Comparison of ENCODE assay signal across 8 mouse cellular contexts in genomic region chr15:89180571-89181229, GRCm38 (mm10). TPM values are rescaled to one million over a fixed set of nuclear protein-coding genes. Genes with fewer than 3 reads are reported as not detected.
A peak's percentile ranks its signal among the peaks of the same experiment; 100 is the strongest.
DNase-seq lines count a peak whose midpoint lies in the region; ATAC-seq and TF ChIP-seq lines count a peak whose summit lies in the region.

TSS of gene Plxnb2 (minus strand) at chr15:89180788.

- peaks cover 7% of the 10 kb centered on the region; the same call in 1 of the 2 replicates for H3K36me3 ChIP-seq in forebrain, postnatal 0 days (ENCODE audit: insufficient read depth)

- peak within 1 kb of the TSS; percentile 90 for H3K27ac ChIP-seq in forebrain, postnatal 0 days (ENCODE audit: low read depth, low read length)
- H3K27ac ChIP-seq in olfactory bulb, adult 2 months (ENCODE audit: insufficient read depth, low read depth, low read length): peak within 1 kb of the TSS; percentile 81

- ATAC-seq in forebrain, postnatal 0 days: peak; percentile 90

- peaks cover 31% of the 10 kb centered on the region for H3K4me1 ChIP-seq in forebrain, postnatal 0 days (ENCODE audit: insufficient read depth)
- H3K4me1 ChIP-seq in lung, adult 2 months (ENCODE audit: control insufficient read depth, insufficient read depth, low read length): peaks cover 23% of the 10 kb centered on the region
- peaks cover 46% of the 10 kb centered on the region for H3K4me1 ChIP-seq in olfactory bulb, adult 2 months (ENCODE audit: control insufficient read depth, insufficient read depth, low read length)

- no peaks in the 10 kb centered on the region for H3K9me3 ChIP-seq in forebrain, postnatal 0 days (ENCODE audit: low read length)

- H3K27me3 ChIP-seq in forebrain, postnatal 0 days (ENCODE audit: insufficient read depth, low read length): no peaks in the 10 kb centered on the region

- intact Hi-C loops in heart, postnatal 25 days (cut with DNase I): no loop called here

- TF ChIP-seq POLR2A in lung, adult 2 months (IDR thresholded peaks at IDR 0.05; ENCODE audit: borderline replicate concordance, extremely low read depth, low read depth, low read length): peak; percentile 66; the same call in 1 of the 2 replicates
- TF ChIP-seq POLR2A in olfactory bulb, adult 2 months (IDR thresholded peaks at IDR 0.05; ENCODE audit: insufficient read depth, low read depth, low read length): 0 out of 2 replicates have a peak, but pooled peaks have one; percentile 37

- peak; percentile 94 for DNase-seq in MN1 (ENCODE audit: low spot score)
- peak; percentile 87 for DNase-seq in cerebellum, adult 11-12 months
- DNase-seq in forebrain, postnatal 0 days: peak; percentile 92
- DNase-seq in heart, postnatal 25 days (ENCODE audit: low spot score): peak; percentile 71
- DNase-seq in layer of hippocampus, adult 18-20 months (ENCODE audit: low spot score in 2 of 2): peak; percentile 66 to 79
- peak; percentile 87 for DNase-seq in lung, adult 2 months
- DNase-seq in yolk sac, embryonic 10.5 days (ENCODE audit: low spot score): peak; percentile 90

- 2% methylated on average over 61 of the region's 72 CpGs for WGBS in forebrain, postnatal 0 days
- WGBS in lung, adult 2 months: 1% methylated on average over 71 of the region's 72 CpGs
- under 1% methylated on average over 71 of the region's 72 CpGs for WGBS in olfactory bulb, adult 2 months

- peak within 1 kb of the TSS; percentile 86 for H3K4me2 ChIP-seq in forebrain, postnatal 0 days (ENCODE audit: low read depth)

- peak within 1 kb of the TSS; percentile 51 for H3K4me3 ChIP-seq in forebrain, postnatal 0 days (ENCODE audit: low read depth, low read length)
- peak within 1 kb of the TSS; percentile 88 for H3K4me3 ChIP-seq in lung, adult 2 months (replicated peaks; ENCODE audit: extremely low read depth, low read depth, low read length)
- peak within 1 kb of the TSS; percentile 59 for H3K4me3 ChIP-seq in olfactory bulb, adult 2 months (ENCODE audit: insufficient read depth, low read depth, low read length)

- TF ChIP-seq CTCF in forebrain, postnatal 0 days (IDR thresholded peaks at IDR 0.05; ENCODE audit: low read depth): no peak; the same call in 1 of the 2 replicates
- no peak for TF ChIP-seq CTCF in lung, adult 2 months (IDR thresholded peaks at IDR 0.05; ENCODE audit: insufficient read depth, low read length)
- no peak for TF ChIP-seq CTCF in olfactory bulb, adult 2 months (IDR thresholded peaks at IDR 0.05; ENCODE audit: insufficient read depth, low read depth, low read length)

- peak within 1 kb of the TSS; percentile 80 for H3K9ac ChIP-seq in forebrain, postnatal 0 days

RNA-seq across cellular contexts. Expression of gene Plxnb2, which starts in this region (rescaled TPM):
- 126 and 138 TPM in 2 replicates for total RNA-seq in forebrain, postnatal 0 days (2014; rRNA removed)
- polyA plus RNA-seq in forebrain, postnatal 0 days (2015; fragmentation: Nextera tagmentation; extraction: Ambion mirVana): 45.2 and 52.8 TPM in 2 replicates
- 10 to 100 TPM; 81.5 to 86.1 TPM for total RNA-seq in heart, postnatal 25 days (2021)
- 10 to 100 TPM; 46.4 to 55.0 TPM for total RNA-seq in layer of hippocampus, adult 18-20 months (2021)
- polyA plus RNA-seq in lung, adult 2 months (2012; rRNA removed): 204 and 210 TPM in 2 replicates
- 46.6 TPM in 1 of 2 replicates, not detected in the other for polyA plus RNA-seq in olfactory bulb, adult 2 months (2012; ENCODE audit: insufficient read depth, insufficient read length, low replicate concordance, missing spikeins)

Comparison
In these comparisons a context has a peak if more than half of its experiments do, and no peak if none do; other contexts are left out.
1. Peak in every context shown above with its lines: DNase-seq, ATAC-seq, H3K4me3 ChIP-seq and H3K27ac ChIP-seq.